Mouse (Mus musculus) lung, adult 2 months (tissue): ENCODE measurements around the gene Cep97.

Source experiments
- CTCF ChIP-seq: fragments of 200-500 bp; IDR thresholded peaks from 2 replicates; pipeline ENCODE4 v1.5.1; 2011; ENCODE audit warnings: mild to moderate bottlenecking, low read length, control low read depth; ENCODE audit not compliant: insufficient read depth
- POLR2A ChIP-seq: fragments of 200-500 bp; IDR thresholded peaks from 2 replicates; pipeline ENCODE4 v1.6.1; 2011; ENCODE audit warnings: low read depth, mild to moderate bottlenecking, control low read depth, low read length, borderline replicate concordance; ENCODE audit errors: extremely low read depth

DNA sequence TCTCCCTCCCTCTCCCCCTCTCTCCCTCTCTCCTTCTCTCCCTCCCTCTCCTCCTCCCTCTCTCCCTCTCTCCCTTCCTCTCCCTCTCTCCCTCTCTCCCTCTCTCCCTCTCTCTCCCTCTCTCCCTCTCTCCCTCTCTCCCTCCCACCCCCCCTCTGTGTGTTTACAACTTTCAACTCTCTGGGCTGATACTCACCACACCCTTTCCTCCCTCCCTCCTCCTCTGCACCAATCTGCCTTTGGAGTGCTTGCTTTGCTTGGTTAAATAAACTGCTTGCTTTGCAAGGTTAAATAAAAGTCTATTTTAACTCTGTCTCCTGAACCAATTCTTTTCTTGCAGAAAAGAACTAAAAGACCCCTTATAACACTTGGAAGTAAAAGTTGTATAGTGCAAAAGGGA lies 18.1 kb upstream of the Cep97 start:
- TF ChIP-seq CTCF (no peak), POLR2A (no peak)
